Mouse (Mus musculus) right cerebral cortex, adult 18-20 months (tissue): ENCODE measurements around the gene Psma6.
"Not testable (repeated sequence)": the region's sequence is repeated elsewhere in the genome, so short reads cannot be mapped to it uniquely, and the experiment has no call there.

Experiments used
- DNase-seq: peaks from one replicate; pipeline ENCODE4 v3.0.0; 2022; ENCODE audit warnings: mixed read lengths

Psma6 gene

DNA sequence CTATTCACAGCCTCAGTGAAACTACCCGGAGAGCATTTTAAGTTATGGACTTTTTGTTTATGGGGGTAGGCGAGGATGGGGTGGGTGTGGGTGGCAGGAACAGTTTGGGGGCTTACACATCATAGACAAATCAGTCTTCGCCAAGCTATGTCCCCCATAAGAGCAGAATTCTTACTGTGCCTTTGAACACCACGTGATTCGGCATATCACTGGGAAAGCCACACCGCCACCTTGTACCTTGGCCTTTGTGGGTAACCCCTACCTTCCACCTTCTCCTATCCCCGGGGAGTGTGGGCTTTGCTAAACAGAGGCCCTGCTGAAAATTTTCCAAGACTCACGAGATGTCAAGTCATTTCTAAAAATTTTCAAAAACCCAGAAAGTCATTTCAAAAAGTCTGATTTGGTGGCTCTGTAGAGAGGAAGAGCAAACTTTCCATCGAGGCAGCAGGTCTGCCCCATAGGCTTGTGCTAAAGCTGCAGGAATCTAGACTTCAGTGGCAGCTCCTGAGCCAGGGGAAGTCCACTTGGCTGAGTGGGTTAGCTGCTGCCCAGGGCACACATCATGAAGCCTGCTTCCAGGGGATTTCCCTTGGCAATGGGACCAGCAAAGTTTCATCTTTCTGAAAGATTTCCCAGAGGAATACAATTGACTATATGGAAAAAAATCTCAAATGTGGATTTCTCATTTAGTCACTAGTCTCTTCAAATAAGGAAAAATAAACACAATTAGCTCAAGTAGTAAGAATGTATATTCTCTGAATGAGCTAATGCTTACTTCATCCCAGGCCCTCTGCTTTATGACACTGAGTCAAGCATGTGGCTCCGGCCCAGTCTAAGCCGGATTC is 8.9 kb downstream of the Psma6 start:
- DNase-seq = no peak

DNA sequence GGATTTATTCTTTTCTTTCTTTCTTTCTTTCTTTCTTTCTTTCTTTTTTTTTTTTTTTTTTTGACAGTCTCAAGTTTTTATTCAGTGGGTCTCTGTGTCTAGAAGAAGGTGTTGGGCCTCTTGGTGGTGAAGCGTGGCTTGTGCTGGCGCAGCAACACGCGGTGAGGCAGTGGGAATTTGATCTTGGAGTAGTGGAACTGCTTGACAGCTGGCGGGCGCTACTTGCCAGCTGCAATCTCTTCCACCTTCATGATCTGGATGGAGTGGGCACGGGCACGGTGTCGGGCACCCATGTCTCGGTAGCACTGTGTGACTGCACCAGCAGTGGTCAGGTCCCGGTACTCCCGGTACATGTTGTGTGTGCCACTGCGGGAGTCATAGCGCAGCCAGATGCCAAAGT is 11.6 kb downstream of the Psma6 start:
- DNase-seq = not testable (repeated sequence)

DNA sequence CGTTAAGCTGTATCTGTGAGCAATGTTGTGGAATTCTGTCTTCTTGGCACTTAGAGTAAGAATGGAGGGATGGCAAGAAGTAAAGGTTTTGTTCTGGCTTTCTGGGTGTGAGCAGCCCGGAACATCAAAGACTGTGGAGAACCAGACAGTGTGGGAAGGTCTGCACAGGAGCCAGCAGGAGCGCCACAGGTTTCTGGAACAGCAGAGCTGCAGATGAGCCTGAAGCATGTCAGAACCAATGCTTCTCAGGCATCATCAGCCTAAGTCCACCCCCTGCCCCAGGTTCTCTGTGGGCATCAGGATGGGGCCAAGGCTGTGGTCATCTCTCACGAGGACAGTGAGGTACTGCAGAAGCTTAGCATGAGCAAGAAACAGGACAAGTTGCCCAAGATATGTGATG is 12.5 kb downstream of the Psma6 start:
- DNase-seq = no peak

DNA sequence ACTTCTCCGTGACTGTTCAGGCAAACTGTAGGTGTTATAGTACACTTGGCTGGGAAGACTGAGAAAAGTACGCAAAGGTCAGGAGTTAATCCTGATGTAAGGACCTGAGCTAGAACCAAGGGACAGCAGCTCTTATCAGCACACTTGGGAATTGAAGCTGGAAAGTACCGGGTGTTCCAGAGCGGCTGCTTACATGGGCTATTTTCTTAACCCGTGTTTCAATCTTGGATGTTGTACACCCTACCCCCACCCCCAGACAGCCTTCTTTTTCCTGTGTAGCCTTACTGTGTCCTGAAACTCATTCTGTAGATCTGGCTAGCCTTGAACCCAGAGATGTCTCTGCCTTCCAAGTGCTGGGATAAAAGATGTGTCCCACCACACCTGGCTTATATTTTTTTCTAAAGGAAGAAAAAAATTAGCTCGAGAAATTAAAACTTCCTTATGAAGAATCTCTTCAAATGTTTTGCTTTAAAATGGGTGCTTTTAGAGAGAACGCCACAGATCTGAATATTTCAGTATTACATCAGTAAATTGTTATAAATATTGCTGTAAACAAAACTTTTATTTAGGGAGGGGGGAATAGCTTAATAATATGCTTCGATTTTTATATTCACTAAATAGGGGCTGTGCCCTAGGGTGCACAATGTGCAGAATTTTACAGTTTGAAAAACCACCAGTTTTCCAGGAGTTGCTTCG is 13.7 kb downstream of the Psma6 start:
- DNase-seq = no peak

DNA sequence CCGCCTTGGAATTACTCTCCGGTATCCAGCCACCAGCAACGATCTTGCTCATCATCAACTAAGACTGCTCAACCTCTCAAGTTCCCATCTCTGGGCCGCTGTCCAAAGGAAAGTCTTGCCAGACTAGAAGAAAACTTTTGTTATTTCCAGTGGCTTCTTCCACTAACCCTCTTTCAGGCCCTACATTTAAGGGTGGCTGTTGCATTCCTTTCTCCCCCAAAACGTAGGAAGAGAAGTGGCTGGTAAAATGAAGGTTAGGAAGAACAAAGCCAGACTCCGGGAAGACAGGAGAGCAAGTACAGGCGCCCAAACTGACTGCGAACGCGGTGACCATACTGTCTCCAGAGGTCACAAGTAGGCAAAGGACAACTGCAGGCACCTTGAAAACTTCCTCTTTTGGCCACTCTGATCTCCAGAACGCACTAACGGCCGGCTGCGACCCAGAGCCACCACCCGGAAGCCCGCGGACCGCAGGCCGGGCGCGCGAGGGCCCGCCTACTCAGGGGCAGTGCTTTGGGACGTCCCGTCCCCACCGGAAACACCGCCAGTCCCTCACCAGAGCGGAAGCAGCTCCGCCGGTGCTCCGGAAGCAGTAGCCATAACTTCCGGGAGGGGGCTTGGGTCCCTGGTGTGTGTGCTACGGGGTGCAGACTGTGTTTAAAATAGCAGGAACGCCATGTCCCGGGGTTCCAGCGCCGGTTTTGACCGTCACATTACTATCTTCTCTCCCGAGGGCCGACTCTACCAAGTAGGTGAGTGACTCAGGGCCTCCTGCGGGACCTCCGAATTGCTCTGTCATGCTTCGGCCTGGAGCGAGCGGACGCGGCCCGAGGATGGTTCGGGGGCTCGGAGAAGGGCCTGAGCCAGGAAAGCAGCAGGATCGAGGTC is 14.5 kb downstream of the Psma6 start:
- peak; percentile 93 for DNase-seq

DNA sequence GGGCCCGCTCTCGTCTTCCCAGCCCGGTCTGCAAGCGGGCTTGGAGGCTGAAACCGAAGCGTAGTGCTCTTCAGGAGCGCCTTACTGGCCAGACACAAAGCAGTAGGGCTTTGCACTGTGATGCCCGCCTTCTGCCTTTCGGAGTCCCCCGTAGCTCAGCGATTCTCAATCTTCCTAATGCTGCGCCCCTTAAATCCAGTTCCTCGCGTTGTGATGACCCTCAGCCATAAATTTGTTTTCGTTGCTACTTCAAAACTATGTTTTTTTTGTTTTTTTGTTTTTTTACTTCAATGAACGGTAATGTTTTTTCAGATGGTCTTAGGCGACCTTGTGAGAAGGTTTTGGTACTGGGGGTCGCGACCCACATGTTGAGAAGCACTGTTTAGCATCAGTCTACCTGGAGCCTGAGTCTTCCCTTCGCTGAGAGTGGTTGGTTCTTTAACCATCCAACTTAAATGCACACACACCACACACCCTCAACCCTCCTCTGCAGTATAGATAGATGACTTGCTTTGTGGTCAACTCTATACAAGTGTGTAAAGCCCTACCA is 15.2 kb downstream of the Psma6 start:
- no peak for DNase-seq

DNA sequence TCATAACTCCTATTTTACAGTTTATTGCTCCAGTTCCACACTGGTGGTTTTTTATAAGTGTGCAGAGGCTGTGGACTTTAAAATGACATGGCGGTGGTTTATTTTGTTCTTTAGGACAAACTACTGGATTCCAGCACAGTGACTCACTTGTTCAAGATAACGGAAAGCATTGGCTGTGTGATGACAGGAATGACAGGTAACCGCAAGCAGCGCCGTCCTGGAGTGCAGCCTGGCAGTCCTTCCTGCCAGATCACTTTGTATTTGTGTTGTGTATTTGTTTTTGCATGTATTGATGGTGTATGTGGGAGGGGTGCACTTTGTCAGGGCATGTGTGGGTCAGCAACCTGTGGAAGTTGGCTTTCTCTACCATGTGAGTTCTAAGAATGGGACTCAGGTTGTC is 23.9 kb downstream of the Psma6 start:
- DNase-seq = no peak

DNA sequence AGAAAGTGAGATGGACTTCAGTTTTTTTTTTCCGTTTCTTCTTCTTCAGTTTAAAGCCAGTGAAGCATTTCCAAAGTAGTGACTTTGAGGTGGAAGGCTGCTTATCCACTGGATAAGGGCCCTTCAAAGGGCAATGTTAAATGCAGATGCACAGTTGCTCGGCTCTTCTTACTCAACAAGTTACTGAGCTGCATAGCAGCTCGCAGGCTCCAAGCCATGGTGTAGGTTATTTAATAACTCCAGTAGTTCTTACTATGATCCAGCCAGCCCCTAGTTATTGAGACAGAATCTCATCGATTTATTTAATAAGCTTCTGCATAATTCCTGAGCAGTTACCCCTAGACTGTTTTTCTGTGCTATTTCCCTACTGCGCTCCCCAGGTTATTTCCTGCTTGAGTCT is 31.2 kb downstream of the Psma6 start:
- no peak for DNase-seq

DNA sequence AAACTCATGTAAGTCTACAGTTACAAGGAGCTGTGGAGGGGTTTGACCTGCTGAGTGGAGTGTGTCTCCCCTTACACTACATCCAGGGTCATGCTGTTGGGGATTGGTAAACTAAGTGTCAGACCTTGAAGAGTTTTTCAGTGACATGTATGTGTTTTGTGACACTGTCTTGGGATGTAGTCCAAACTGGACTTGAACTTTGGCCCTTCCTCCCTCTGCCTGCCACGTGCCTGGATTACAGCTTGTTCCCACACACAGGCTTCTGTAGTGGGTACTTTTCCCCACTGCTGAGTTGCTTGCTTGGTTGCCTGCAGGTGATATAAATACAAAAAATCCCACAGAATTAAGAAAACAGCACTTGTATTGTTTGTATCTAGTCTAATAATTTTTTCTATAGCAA is 31.7 kb downstream of the Psma6 start:
- DNase-seq = no peak

DNA sequence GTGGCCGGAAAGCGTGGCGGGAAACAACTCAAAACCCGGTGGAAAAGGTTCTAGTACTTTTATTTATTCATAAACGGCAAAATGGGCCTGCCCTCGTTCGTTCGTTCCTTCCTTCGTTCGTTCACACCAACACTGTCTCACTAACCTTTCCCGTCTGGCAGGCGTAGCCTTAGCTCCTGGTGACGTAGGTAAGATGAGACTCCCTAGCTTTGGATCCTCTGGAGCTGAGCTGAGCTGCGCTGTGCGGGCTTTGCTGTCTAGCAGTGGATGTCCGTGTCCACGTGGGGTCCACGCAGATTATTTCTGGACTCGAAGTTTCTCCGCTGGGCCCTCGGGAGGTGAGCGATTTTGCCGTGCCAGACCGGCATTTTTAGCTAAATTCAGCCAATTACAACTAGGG is 36.2 kb downstream of the Psma6 start:
- no peak for DNase-seq

DNA sequence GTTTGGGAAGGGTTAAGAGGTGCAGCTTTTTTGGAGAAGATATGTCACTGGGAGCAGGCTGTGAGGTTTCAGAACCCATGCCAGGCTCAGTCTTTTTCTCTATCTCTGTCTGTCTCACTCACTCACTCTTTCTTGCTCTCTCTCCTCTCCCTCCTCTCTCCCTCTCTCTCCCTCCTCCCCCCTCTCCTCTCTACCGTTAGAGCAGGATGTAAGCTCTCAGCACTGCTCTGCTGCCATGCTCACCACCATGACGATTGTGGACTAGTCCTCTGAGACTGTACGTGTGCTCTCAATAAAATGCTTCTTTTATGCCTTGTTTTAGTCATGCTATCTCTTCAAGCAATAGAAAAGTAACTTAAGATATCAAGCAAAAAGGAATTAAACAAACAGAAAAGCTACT is 38.0 kb downstream of the Psma6 start:
- DNase-seq = no peak

DNA sequence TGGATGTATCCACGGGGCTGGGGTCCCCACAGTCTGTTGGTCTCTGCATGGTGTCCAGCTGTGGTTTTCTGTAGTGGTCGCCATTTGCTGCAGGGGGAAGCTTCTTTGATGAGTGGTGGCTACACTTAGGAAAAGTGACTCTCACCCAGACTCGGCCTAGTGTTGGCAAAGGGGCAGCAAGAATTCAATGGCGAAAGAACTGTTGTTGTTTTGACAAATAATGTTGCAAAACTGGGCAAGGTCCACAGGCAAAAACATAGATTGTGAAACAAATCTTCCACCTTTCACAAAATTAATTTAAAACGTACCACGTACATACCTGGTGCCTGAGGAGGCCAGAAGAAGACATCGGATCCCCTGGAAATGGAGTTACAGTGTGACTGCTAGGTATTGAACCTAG is 42.3 kb downstream of the Psma6 start:
- DNase-seq = no peak

DNA sequence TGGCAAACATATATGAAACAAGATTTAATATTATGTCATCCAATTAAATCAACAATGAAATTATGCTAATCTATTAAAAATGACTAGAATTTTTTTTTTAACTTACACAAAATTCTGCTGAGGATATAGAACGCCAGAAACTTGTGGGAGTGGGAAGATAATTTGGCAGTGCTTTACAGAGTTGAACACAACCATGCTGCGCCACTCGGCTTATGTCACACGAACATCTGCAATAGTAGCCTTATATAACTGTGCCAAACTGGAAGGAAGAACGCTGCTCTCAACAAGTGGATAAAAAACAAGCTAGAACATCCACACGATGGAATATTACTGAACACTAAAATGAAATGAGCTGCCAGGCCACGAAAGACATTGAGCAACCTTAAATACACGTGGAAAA is 45.2 kb downstream of the Psma6 start:
- DNase-seq = peak; percentile 41

DNA sequence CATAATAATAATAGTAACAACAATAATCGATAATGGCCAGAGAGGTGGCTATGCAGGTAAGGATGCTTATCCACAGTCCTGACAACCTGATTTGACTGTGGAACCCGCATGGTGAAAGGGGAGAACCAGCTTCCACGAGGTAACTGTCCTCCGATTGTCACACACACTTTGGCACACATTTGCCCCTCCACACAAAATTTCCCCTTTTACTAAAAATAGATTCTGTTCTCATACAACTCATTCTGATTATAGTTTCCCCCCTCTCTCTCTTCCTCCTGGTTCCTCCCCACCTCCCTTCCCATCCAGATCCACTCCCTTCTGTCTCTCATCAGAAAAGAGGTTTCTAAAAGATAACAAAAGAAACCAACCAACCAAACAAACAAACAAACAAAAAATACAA is 45.9 kb downstream of the Psma6 start:
- no peak for DNase-seq

DNA sequence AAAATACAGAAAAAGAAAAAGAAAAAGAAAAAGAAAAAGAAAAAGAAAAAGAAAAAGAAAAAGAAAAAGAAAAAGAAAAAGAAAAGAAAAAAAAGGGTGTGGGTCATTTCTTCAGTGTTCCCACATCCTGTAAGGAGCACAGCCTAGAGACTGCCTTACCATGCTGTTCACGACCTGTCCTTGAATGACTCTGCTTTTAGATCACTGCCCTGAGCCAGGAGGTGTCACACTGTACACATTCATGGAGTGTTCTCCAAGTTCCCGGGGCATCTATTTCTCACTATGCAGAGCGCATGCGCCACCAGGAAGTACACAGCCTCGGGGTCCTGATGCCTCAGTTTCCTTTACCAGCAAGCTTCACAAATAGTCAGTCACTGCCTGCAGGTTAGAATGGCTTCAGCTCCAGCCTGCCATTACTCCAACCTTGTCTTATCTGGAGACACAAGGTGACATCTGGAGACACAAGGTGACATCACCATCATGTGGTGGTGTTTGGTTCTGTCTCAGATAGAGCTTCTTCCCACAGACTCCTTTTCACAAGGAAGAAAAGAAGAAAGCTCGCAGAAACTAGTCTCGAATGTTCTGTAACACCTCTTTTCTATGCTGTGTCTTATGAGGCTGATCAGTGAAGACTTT is 48.4 kb downstream of the Psma6 start:
- DNase-seq = no peak

DNA sequence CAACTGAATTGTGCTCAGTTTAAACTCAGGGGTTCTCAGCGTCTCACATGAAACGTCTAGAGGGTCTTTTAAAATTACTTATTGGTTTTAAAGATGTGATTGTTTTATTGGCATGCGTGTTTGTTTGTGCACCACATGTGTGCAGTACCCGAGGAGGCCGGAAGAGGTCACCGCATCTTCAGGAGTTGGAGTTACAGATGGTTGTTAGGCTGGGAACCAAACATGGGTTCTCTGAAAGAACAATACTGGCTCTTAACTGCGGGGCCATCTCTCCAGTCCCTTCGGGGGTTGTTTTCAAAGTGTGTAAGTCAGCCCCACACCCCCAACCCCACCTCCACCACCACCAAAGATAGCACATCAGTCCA is 48.9 kb downstream of the Psma6 start:
- DNase-seq = no peak

DNA sequence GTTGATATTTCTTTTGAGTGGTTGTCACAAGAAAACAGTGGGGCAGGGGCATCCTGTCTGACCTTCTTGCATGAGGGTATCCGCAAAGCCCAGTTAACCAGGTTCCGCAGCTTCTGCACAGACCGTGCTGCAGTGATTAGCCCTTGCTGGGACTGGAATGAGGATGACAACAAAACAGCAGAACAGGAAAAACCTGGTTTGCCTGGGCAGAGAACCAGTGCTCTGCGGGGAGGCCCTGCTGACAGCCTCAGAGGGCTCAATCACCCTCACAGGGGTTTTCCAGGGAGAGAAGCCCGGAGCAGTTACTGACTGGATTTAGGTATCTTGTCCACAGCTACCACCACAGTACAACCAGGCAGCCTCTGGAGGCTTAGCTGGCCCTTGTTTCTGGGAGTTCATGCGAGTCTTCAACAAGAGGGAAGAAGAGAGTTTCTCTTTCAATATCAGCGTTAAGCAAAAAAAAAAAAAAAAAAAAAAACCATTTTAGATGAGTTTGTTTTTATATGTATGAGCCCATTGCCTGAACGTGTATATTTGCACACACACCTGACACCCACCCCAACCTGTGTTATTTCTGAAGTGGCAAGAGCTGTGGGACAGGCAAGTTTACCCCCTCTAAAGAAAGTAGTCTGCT is 49.9 kb downstream of the Psma6 start:
- DNase-seq = no peak

DNA sequence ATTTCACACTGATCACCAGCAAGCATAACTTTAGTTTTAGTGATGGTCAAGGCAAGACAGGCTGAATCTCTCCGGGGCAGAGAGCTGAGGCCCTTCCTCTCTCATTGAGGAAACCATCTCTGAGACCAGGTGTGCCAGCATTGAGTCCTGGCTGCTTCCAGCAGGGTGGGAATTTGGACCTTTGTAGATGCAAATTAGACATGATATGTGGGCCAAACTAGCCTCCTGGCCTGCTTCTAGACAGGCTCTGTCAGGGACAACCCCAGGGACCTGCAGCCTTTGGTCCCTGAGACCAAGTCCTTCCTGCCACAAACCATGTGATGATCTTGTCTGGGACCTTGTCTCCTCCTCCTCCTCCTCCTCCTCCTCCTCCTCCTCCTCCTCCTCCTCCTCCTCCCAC is 51.1 kb downstream of the Psma6 start:
- no peak for DNase-seq

DNA sequence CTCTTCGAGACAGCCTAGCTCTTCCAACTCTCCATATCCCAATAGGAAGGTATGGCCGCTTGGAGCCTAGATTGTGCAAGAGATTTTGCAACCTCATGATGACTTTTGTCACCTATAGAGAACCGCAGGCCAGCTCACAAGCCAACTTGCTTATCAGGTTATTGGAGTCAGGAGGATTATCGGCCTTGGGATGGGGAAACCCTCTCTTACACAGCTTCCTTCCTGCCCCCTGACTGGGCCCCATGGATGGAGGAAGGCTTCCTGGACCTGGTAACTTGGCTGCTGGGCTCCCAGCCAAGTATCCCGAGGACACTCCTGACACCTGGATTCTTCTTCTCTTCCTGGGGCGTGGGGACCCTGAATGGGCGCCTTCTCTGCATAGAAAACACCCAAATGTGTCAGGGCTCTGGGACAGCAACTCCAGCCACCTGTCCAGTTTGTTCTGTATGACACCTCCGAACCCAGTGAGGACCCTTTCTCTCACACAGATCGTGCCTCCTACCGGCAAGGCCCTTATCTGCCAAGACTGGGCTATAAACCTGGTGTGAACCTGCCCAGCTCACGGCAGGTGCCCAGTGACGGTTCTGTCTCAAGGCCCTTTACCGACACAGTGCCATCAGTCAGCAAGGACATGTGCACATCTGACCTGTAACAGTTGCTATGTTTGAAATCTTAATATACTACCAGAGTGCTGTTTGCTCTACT is 53.3 kb downstream of the Psma6 start:
- no peak for DNase-seq

DNA sequence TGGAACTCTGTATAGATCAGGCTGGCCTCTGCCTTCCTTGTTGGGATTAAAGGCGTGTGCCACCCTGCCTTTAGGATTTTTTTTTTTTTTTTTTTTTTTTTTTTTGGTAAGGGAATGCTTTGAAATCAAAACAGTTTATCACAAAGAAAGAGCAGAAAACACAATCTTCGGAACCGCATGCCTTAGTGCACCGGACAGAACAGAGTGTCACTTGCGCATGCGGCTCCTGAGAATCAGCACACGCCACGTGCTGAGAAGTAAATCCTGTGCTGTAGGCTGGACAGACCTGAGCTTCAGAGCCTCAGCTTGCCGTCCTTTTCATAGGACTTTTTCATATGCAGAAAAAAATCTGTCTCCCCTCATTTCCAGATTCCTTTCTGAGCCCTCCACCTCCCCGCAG is 54.0 kb downstream of the Psma6 start:
- DNase-seq = no peak

DNA sequence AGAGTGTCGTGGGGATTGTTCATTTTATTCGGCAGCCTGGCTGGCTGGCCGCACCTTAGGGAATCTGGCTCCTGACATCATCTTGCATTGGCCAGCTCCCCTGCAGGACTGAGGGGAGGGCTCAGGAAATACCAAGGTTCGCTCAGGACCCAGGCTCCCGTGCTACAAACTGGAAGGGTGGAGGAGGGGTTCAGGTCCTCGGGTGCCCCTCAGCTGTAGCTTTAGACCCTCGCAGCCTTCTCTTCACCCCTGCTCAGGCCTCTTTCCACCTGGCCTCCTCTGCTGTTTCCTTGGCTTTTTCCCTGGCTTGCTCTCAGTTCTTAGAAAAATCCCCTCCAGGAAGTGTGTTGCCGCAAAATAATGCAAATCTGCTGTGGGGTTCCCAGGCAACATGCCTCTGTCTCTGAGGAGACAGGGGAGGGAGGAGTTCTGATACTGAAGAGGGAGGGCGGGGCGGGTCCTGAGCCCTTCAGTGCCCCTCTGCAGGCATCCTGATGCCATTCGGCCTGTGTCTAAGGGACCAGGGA is 54.7 kb downstream of the Psma6 start:
- no peak for DNase-seq
